Mouse (Mus musculus): ENCODE results near the gene Dhx8. TPM values are rescaled to one million over a fixed set of nuclear protein-coding genes. Genes with fewer than 3 reads are reported as not detected.
A peak's percentile ranks its signal among the peaks of the same experiment; 100 is the strongest.

Dhx8 gene
- polyA plus RNA-seq, 1 experiment from 2014 or later = 45.6 TPM

GRCm38 (mm10) chr11:101706764-101707448 lies 25.8 kb upstream of the Dhx8 start:
- Histone ChIP-seq H3K4me3 (replicated peaks) (no peak overlapping the region), H3K36me3 (replicated peaks) (no peaks in the 10 kb centered on the region), H3K27me3 (no peaks in the 10 kb centered on the region), H3K9ac (no peak overlapping the region), H3K4me1 (peaks cover 4% of the 10 kb centered on the region), H3K4me2 (no peak overlapping the region), H3K9me3 (no peaks in the 10 kb centered on the region), H3K27ac (no peak overlapping the region)
- 83% methylated on average over 10 of the region's 10 CpGs for WGBS
- no peak for ATAC-seq (ENCODE audit: low FRiP score)

- Histone ChIP-seq H3K27me3 (no peaks in the 10 kb centered on the region), H3K9ac (no peak overlapping the region), H3K27ac (no peak overlapping the region), H3K4me2 (no peak overlapping the region), H3K4me1 (peaks cover 4% of the 10 kb centered on the region), H3K4me3 (replicated peaks) (no peak overlapping the region), H3K9me3 (no peaks in the 10 kb centered on the region), H3K36me3 (replicated peaks) (no peaks in the 10 kb centered on the region)
- 70% methylated on average over 5 of the region's 5 CpGs for WGBS
- no peak for ATAC-seq (ENCODE audit: low FRiP score)
These were observed 24.2 kb upstream of the Dhx8 start for GRCm38 (mm10) chr11:101708482-101708881.

DNA sequence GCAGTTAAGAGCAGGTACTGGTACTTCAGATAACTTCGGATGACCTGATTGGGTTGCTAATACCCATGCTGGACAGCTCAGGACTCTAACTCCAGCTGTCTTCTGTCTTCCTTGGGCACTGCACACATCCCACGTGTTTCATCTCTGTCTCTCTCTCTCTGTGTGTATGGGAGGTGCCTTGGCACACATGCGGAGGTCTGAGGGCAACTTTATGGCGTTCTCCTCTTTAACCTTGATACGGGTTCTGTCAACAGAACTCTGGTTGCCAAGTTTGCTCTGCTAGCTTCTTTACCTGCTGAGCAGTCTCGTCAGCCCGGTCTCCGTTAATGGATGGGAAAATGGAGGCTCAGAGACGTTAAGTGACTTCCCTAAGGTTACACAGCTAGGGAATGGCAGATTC lies 19.9 kb upstream of the Dhx8 start:
- H3K27ac ChIP-seq = no peak overlapping the region
- WGBS = 87% methylated on average over 9 of the region's 9 CpGs
- H3K4me1 ChIP-seq = no peaks in the 10 kb centered on the region; the same call in 1 of the 2 replicates
- H3K36me3 ChIP-seq (replicated peaks) = no peaks in the 10 kb centered on the region
- H3K4me2 ChIP-seq = no peak overlapping the region
- no peak for ATAC-seq (ENCODE audit: low FRiP score)
- H3K9ac ChIP-seq = no peak overlapping the region
- H3K9me3 ChIP-seq = no peaks in the 10 kb centered on the region
- H3K27me3 ChIP-seq = no peaks in the 10 kb centered on the region
- no peak overlapping the region for H3K4me3 ChIP-seq (replicated peaks)

DNA sequence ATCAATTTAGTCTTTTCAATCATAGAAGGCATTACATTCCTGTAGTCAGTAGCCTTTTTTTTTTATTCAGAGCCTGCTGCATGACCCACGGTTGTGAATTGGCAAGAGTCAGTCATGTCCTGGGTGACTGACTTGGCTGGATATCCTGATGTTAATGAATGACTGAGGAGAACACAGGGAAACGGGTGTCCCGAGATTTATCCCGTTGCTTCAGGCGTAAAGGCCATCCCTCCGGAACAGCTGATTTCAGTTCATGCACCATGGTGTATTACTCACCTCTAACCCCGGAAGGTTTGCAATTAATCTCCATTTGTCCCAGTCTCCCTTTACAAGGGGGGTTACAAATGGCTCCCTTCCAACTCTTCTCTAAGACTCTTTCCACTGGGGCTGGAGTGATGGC lies 18.7 kb upstream of the Dhx8 start:
- Histone ChIP-seq H3K9me3 (no peaks in the 10 kb centered on the region), H3K4me3 (replicated peaks) (no peak overlapping the region), H3K9ac (no peak overlapping the region), H3K27ac (no peak overlapping the region), H3K4me2 (no peak overlapping the region), H3K4me1 (no peaks in the 10 kb centered on the region; the same call in 1 of the 2 replicates), H3K36me3 (replicated peaks) (no peaks in the 10 kb centered on the region), H3K27me3 (no peaks in the 10 kb centered on the region)
- 82% methylated on average over 7 of the region's 7 CpGs for WGBS
- no peak for ATAC-seq (ENCODE audit: low FRiP score)

- no peaks in the 10 kb centered on the region; the same call in 1 of the 2 replicates for H3K4me1 ChIP-seq
- no peaks in the 10 kb centered on the region for H3K36me3 ChIP-seq (replicated peaks)
- 28% methylated on average over 4 of the region's 4 CpGs for WGBS
- ATAC-seq (ENCODE audit: low FRiP score) = no peak
- H3K4me2 ChIP-seq = no peak overlapping the region
- H3K9me3 ChIP-seq = no peaks in the 10 kb centered on the region
- H3K4me3 ChIP-seq (replicated peaks) = no peak overlapping the region
- no peak overlapping the region; the same call in 1 of the 2 replicates for H3K27ac ChIP-seq
- no peak overlapping the region for H3K9ac ChIP-seq
- H3K27me3 ChIP-seq = no peaks in the 10 kb centered on the region
These were observed 14.4 kb upstream of the Dhx8 start for GRCm38 (mm10) chr11:101718324-101718723.

DNA sequence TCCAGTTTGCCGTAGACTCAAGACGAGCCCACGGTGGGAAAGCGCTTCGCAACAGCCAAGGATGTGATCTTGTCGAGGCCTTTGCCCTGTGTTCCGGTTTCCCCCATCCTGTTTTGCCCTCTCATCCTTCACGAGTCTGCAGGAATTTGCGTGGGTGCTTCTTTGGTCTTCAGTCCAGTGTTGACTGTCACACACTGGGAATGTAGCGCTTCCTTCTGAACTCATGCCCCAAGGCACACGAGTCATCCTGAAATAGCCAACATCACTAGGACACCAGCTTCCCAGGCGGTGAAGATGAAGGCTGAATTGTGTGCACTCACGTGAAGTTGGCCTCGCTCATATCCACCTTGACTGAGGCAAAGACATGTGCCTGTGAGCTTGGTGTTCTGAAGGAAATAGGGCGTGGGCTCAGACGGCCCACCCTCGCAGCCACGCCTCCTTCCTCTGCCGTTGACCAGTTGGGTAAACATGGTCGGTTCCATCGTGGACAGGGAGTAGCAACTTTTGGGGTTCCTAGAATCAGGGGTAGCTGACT lies 12.7 kb upstream of the Dhx8 start:
- Histone ChIP-seq H3K36me3 (replicated peaks) (no peaks in the 10 kb centered on the region), H3K4me3 (replicated peaks) (no peak overlapping the region), H3K4me2 (no peak overlapping the region), H3K27ac (no peak overlapping the region), H3K9ac (no peak overlapping the region), H3K27me3 (no peaks in the 10 kb centered on the region), H3K4me1 (no peaks in the 10 kb centered on the region; the same call in 1 of the 2 replicates), H3K9me3 (no peaks in the 10 kb centered on the region)
- ATAC-seq (ENCODE audit: low FRiP score) = no peak
- 86% methylated on average over 21 of the region's 21 CpGs for WGBS

GRCm38 (mm10) chr11:101725043-101725442 lies 7.7 kb upstream of the Dhx8 start:
- H3K4me1 ChIP-seq = peaks cover 9% of the 10 kb centered on the region
- no peak for ATAC-seq (ENCODE audit: low FRiP score)
- H3K4me3 ChIP-seq (replicated peaks) = no peak overlapping the region
- no peaks in the 10 kb centered on the region for H3K9me3 ChIP-seq
- H3K4me2 ChIP-seq = no peak overlapping the region
- H3K36me3 ChIP-seq (replicated peaks) = no peaks in the 10 kb centered on the region
- H3K9ac ChIP-seq = no peak overlapping the region
- H3K27ac ChIP-seq = no peak overlapping the region
- no peaks in the 10 kb centered on the region for H3K27me3 ChIP-seq
- 81% methylated on average over 8 of the region's 8 CpGs for WGBS

GRCm38 (mm10) chr11:101726765-101727164 lies 6.0 kb upstream of the Dhx8 start:
- WGBS = 45% methylated on average over 2 of the region's 2 CpGs
- Histone ChIP-seq H3K27me3 (no peaks in the 10 kb centered on the region), H3K27ac (peak overlapping the region; percentile 68), H3K36me3 (replicated peaks) (no peaks in the 10 kb centered on the region), H3K9me3 (no peaks in the 10 kb centered on the region), H3K4me2 (no peak overlapping the region), H3K9ac (no peak overlapping the region), H3K4me3 (replicated peaks) (no peak overlapping the region), H3K4me1 (peaks cover 9% of the 10 kb centered on the region)
- ATAC-seq (ENCODE audit: low FRiP score) = no peak

DNA sequence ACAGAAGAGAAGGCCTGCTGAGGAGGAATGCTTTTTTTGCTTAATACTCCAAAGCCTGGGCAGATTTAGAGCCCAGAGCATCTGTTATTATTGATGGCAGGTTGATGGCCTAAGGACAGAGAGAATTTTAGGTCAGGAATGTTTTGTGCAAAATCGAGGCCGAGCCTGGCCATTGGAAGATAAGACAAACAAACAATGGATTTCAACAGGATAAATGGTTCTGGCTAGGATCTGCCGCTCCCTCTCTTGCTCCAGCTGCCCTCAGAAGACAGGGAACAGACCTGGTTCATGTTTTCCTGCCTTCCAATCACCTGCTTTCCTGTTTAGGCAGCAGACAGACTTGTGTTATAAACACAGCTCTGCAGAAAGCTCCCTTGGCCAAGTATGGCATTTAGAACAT lies 3.4 kb upstream of the Dhx8 start:
- no peaks in the 10 kb centered on the region for H3K9me3 ChIP-seq
- H3K27ac ChIP-seq = no peak overlapping the region
- 84% methylated on average over 3 of the region's 3 CpGs for WGBS
- H3K4me1 ChIP-seq = peaks cover 24% of the 10 kb centered on the region
- no peaks in the 10 kb centered on the region for H3K27me3 ChIP-seq
- H3K4me3 ChIP-seq (replicated peaks) = no peak overlapping the region
- no peak overlapping the region for H3K9ac ChIP-seq
- no peaks in the 10 kb centered on the region for H3K36me3 ChIP-seq (replicated peaks)
- H3K4me2 ChIP-seq = no peak overlapping the region
- no peak for ATAC-seq (ENCODE audit: low FRiP score)

DNA sequence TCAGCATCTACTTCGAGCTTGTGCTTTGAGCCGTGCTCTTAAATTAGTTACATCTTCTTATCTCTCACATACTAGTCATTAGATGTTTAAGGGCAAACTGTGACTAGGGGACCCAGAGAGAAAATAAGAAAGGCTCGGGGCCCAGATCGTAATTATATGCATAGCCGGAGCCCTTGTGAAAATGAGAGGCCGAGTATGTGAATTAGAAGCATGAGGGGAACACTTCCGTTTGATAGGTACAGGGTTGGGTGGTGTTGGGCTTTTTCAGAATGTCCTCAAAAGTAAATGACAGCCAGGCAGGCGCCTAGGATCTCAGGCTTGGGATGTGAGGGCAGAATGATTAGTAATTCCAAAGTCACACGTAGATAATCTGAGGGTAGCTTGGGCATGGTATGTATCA lies 877 bp downstream of the Dhx8 start:
- ATAC-seq (ENCODE audit: low FRiP score) = no peak
- no peaks in the 10 kb centered on the region for H3K27me3 ChIP-seq
- peak overlapping the region; percentile 93 for H3K4me2 ChIP-seq
- peak overlapping the region; percentile 85 for H3K9ac ChIP-seq
- peak overlapping the region; percentile 84 for H3K4me3 ChIP-seq (replicated peaks)
- peaks cover 15% of the 10 kb centered on the region for H3K4me1 ChIP-seq
- H3K36me3 ChIP-seq (replicated peaks) = peaks cover 38% of the 10 kb centered on the region
- 38% methylated on average over 9 of the region's 9 CpGs for WGBS
- no peaks in the 10 kb centered on the region for H3K9me3 ChIP-seq
- H3K27ac ChIP-seq = no peak overlapping the region

DNA sequence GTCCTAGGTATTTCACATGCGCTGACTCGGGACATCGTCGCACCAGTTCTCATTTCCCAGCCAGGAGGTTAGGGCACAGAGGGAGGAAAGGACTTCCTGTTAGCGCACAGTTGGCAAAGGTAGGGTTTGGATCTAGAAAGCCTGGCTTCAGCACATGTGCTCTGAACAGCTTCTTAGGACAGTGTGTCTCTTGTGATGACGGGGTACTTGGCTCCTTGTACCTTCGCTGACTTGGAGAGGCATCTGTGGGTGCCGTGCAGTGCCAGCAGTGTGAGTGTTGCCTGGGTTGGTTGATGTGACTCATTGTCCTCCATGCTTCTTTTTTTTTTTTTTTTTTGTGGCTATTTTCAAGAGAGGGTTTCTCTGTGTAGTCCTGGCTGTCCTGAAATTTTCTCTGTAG lies 23.9 kb downstream of the Dhx8 start:
- Histone ChIP-seq H3K27me3 (no peaks in the 10 kb centered on the region), H3K4me2 (no peak overlapping the region), H3K9me3 (no peaks in the 10 kb centered on the region), H3K27ac (no peak overlapping the region), H3K4me1 (no peaks in the 10 kb centered on the region; the same call in 1 of the 2 replicates), H3K4me3 (replicated peaks) (no peak overlapping the region), H3K9ac (no peak overlapping the region), H3K36me3 (replicated peaks) (peaks cover 88% of the 10 kb centered on the region)
- ATAC-seq (ENCODE audit: low FRiP score) = no peak
- WGBS = 92% methylated on average over 8 of the region's 8 CpGs

DNA sequence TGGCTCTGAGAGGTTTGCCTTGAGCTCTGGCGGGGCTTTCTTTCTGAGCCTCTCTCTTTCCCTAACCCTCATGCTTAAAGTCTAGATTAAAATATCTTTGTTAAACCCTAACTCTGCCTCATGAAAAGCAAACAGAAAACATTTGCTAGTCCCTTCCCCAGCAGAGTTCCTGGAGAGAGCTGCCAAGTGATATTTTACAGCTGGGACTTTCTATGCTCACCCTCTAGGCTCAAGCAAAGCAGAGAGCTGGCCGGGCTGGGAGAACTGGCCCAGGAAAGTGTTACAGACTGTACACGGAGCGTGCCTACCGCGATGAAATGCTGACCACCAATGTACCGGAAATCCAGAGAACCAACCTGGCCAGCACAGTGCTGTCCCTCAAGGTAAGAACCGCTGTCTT lies 24.6 kb downstream of the Dhx8 start:
- H3K4me3 ChIP-seq (replicated peaks) = no peak overlapping the region
- H3K27me3 ChIP-seq = no peaks in the 10 kb centered on the region
- H3K4me2 ChIP-seq = no peak overlapping the region
- no peak overlapping the region for H3K27ac ChIP-seq
- H3K9me3 ChIP-seq = no peaks in the 10 kb centered on the region
- H3K36me3 ChIP-seq (replicated peaks) = peaks cover 88% of the 10 kb centered on the region
- no peak for ATAC-seq (ENCODE audit: low FRiP score)
- H3K9ac ChIP-seq = no peak overlapping the region
- WGBS = 95% methylated on average over 8 of the region's 8 CpGs
- H3K4me1 ChIP-seq = no peaks in the 10 kb centered on the region; the same call in 1 of the 2 replicates

GRCm38 (mm10) chr11:101758431-101758830 lies 25.7 kb downstream of the Dhx8 start:
- no peaks in the 10 kb centered on the region; the same call in 1 of the 2 replicates for H3K4me1 ChIP-seq
- H3K27ac ChIP-seq = no peak overlapping the region
- no peak overlapping the region for H3K4me3 ChIP-seq (replicated peaks)
- H3K27me3 ChIP-seq = no peaks in the 10 kb centered on the region
- H3K9ac ChIP-seq = no peak overlapping the region
- 82% methylated on average over 5 of the region's 5 CpGs for WGBS
- ATAC-seq (ENCODE audit: low FRiP score) = no peak
- H3K4me2 ChIP-seq = no peak overlapping the region
- peaks cover 82% of the 10 kb centered on the region for H3K36me3 ChIP-seq (replicated peaks)
- H3K9me3 ChIP-seq = no peaks in the 10 kb centered on the region

All from forebrain, embryonic 12.5 days (tissue).